Mouse (Mus musculus): Measurements from ENCODE around the gene Acaa1b.

Acaa1b gene

DNA sequence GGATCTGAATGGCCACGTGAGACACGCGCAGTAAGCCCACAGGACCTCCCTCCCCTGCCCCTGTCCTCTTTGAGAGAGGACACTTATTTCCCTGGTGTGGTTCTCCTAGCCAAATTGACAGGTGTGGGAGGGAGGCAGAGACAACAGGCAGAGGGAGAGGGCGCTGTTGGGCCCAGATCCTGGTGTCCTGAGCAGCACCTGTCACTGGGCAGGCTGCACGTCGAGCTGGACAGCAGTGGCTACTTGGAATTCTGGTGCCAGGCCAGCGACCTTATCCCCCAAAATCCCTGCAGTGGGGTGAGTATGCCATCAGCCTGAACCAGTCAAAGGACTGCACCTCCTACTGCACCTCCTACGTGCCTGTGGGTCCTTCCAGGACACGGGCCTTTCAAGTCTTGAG is 13.5 kb downstream of the Acaa1b start:
- no peak for DNase-seq

DNA sequence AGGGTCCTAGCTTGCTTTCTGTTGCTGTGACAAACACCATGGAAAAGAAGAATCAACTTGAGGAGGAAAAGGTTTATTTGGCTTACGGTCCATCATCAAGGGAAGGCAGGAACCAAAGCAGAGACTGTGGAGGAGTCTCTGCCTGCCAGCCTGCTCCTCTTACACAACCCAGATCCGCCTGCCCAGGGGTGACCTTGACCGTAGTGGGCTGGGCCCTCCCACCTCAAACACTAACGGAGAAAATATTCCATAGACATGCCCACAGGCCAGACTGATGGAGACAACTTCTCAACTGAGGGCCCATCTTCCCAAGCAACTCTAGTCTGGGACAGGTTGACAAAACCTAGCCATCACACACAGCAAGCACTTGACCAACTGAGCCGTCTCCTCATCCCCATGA is 14.8 kb downstream of the Acaa1b start:
- no peak for DNase-seq

DNA sequence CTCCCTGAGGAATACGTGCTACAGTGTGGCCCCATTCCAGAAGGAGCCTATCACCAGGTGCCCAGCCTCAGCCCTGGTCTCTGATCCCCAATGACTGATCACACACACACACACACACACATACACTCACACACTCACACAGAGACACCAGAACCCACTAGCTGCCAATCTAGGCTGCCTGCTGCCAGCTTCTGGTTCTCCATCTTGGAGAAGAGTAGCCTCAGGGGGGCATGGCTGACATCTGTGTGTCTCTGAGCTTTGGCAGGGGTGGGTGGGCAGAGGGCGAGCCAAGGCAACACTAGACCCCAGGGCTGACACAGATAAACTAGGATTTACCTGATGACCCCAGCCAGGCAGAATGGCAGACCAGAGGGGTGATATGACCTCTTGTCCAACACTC is 18.1 kb downstream of the Acaa1b start:
- DNase-seq, result no peak

DNA sequence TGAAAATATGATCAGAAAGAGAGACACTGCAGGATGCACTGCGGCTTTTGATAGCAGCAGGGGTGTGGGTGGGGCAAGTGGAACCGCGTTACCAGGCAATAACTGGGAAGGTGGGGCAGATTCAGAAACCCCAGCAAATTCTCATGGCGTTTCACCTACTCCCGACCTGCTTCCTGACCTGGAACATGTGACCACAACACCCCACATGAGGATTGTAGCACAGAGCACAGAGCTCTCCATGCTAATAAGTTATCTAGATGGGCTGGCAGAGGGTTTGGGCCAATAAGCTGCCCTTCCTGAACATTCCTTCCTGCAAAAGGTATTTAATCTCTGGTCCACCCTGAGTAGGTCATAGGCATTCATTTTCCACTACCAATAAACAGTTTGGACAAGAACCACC is 26.2 kb downstream of the Acaa1b start:
- no peak for DNase-seq

DNA sequence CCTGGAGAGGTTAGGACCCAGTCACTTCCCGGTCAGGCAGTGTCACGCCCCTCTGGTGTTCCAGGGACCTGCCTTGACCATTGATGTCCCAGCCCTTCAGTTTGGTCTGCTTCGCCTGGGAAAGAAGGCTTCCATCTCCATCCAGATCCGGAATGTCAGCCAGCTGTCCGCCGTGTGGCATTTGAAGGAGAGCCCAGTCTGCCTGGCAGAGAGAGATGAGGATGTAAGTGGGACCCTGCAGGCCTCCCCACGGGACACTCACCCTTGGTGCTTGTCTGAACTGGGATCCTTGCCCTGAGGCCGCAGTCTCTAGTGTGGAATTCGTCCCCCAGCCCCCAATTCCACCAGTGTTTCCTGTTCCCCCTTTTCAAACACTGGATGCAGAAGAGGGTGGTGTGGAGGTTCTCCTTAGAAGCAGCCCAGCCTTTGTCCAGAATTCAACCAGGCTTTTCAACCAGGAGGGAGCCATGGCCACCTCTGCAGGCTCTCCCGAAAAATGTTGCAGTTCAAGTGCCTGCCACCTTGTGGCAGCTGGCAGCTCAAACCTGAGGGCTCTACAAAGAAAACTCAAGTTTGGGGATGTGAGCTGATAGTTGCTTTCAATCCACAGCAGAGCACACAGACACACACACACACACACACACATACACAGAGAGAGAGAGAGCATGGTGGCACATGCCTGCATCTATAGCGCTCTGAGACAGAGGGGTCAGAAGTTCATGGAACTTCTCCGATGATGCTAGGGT is 28.3 kb downstream of the Acaa1b start:
- no peak for DNase-seq

DNA sequence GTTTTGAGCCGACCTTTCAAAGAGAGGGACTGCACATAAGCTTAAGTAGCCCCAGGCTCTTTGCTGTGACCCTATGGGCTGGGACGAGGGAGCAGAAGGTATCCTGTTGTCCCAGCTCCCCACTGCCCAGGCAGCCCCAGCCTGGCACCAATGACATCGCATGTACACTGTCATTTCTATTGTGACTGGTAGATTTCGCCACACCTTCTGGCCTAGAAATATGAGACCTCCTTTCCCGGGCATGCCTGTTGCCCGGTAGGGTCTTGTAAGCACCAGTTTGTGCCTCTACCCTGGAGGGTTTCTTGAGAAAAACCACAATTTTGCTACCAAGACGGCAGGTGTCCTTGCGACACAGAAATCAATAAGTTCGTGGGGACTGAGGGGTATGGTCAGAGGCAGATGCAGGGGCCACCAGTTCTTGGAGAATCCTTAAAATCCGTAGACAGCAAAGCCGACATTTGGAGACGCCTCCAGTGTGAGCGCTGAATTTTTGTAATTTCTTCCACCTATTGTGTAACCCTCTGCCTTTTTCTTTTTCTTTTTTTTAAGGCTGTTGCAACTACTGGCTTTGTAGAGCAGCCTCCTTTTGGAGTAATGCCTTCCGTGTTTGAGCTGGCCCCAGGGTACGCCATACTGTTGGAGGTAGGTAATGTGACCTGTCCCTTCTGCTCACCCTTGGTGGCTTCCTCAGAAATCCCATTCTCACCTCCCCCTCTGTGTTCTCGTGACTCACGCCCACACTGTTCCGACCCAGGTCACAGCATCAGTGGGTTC is 34.1 kb downstream of the Acaa1b start:
- no peak for DNase-seq

DNA sequence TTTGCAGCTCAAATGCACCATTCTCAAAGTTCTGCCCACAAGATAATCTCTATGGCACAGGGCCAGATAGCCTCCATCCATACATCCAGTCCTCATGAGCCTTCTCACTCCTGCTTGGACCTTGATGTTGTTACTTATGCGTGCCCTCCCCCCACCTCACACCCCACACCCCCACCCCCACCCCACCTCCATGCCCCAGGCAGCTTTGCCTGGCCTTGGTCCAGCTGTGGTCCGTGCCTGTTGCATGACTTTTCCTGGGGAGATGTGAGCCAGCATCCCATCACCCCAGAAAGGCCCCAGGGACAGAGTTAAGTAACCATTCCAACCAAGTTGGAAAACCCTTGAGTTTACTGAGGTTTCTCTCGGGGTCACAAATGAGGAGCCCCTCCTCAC is 36.7 kb downstream of the Acaa1b start:
- peak; percentile 22 for DNase-seq

DNA sequence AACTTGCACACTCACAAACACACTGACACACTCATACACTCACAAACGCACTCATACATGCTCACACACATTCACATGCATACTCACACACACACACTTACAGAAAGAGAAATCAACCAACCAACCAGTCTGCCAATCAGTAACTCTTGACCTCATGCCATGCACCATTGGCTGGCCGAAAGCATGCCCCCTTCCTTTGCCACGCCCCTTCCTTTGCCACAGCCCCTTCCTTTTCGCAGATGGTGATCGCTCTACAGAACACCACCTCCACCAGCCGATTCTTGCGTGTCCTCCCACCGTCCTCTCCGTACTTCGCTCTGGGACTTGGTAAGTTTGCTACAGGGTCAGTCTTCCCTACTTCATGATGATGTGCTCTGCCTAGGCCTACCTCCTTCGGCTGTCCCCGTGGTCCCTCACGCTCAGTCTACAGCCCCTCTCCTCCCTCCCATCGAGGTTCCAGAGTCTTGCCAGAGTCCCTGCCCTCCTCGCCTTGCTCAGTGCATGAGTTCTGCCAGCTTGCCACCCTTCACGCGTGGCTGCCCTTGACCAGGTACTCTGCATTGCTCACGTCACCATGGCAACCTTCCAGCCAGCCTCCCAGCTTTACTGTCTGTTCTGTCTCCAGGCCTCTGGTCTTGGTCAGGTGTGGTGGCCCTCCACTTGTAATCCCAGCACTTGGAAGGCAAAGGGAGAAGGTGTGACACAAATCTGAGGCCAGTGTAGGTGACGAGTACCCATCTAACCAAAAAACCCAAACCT is 37.3 kb downstream of the Acaa1b start:
- peak; percentile 92 for DNase-seq

DNA sequence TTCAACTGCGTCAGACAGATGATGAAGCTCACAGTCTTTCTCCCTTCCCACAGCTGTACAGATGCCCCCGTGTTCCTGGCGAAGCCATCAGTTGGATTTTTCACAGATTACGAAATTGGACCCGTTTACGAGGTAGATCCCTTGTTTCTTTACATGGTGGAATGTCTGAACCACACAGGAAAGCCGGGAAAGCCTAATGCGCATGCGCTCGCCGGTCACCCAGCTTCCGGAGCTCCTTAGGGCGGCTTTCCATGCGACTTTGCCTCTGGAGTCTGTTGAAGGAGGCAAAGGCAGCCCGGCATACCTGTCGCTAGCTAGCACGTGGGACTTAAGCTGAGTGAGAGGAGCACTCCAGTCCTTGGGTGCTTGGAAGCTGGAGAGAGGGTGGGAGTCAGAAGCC is 42.0 kb downstream of the Acaa1b start:
- no peak for DNase-seq

DNA sequence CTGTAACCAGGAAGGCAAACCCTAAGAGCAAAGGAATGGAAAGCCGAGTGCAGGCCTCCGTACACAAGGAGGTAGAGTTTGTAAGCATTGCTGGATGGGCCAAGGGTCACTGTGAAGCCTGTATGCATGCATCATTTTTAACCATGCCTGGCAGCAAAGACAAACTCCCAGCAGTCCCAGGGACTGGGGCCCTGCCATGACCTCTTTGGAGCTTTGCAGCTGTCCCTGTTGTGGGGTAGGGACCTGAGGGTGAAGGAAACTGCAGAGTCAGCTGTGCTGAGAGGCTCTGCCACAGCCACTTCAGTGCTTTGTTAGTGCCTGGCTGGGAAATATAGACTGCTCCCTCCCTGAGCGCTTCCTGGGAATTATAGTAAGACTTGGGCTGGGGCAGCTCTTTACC is 46.3 kb downstream of the Acaa1b start:
- DNase-seq, result no peak

DNA sequence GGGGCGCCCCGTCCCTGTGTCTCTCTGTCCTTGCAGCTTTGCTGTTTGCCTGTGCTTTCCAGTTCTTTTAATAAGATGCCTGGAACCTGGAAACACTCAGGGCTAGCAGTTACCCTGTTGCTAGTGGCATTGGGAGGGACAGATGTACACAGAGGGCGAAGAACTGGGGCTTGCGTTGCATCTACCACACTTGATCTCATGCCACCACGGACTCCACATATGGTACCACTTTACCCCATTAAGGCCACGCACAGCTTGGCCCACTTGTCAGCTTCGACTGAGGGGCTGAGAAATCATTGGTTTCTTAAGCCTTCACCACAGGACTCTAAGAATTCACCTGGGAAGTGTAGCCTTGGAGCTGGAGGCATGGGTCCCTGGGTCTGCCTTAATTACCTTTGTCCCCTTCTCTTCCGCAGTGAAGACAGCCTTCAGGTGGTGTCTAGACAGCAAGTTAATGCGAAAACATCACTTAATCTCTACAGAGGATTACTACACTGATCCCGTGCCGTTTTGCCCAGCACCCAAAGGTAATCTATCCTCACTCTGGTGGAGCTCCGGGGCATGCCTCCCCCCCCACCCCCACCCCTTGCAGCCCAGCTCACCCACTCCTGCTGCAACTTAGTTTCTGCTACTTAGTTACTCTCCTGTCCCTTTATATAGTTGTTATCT is 47.1 kb downstream of the Acaa1b start:
- no peak for DNase-seq

DNA sequence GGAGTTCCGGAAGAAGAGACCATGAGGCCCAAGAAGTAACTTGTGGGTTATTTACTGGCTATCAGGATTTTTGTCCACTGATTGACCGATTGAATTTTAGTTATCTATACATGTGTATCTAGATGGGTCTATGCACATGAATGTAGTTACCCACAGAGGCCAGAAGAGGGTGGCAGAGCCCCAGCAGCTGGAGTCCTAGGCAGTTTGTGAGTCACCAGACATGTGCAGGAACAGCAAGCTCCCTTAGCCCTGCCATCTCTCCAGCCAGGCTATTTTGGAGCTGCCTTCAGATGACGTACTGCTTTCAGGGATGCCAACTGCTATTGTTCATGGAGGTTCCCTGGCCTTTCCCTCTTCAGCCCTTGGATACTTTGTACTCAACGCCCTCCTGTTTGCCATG is 49.3 kb downstream of the Acaa1b start:
- peak; percentile 69 for DNase-seq

DNA sequence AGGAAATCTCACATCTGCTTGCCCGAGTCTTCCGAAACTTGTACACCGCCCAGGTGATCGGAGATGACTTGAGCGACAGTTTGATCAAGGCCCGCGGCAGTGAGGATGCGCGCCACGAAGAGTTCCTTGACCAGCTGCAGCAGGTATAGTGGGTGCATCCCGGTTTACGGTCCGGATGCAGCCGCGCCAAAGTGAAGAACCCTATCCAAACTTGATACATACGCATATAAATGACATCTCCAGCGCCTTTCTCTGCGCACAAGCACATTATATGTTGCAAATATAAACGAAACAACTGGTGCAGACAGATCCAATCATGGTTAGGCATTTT is 54.1 kb downstream of the Acaa1b start:
- DNase-seq, result no peak

DNA sequence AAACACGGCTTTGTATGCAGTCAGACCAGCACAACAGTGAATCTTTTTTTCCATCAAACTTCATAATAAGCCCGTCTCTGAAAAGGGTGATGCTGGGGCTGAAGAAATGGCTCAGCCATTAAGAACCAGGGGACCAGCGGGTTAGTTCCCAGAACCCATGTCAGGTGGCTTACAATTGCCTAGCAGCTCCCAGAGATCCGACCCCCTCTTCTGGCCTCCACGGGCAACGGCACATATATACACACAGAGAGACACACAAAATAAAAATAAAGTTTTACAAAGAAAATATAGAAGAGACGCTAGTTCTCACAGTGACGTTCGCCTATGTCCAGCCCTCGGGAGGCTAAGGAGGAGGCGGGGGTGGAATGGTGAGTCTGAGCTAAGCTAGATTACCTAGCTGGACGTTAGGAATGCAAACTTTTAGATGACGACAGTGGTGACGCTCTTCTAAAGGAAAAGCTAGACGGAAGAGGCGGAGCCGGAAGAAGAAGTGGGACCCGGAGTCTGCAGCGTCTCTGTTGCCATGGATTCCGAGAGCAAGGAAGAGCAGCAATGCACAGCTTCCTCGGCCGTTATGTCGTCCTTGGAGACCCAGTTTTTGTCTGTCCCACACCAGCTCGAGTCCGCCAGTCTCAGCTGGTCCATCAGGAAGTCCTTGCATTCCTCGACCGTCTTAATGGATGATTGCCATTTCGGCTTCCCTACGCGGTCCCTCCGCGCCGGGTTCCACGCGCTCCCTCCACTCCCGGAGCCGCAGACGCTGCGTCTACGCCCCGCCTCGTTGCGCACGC is 54.7 kb downstream of the Acaa1b start, which contains the start of gene Dlec1:
Gene Dlec1, plus strand, starts transcription at position 487 of the 791 bp plus-strand sequence.
- DNase-seq, result peak; percentile 84

DNA sequence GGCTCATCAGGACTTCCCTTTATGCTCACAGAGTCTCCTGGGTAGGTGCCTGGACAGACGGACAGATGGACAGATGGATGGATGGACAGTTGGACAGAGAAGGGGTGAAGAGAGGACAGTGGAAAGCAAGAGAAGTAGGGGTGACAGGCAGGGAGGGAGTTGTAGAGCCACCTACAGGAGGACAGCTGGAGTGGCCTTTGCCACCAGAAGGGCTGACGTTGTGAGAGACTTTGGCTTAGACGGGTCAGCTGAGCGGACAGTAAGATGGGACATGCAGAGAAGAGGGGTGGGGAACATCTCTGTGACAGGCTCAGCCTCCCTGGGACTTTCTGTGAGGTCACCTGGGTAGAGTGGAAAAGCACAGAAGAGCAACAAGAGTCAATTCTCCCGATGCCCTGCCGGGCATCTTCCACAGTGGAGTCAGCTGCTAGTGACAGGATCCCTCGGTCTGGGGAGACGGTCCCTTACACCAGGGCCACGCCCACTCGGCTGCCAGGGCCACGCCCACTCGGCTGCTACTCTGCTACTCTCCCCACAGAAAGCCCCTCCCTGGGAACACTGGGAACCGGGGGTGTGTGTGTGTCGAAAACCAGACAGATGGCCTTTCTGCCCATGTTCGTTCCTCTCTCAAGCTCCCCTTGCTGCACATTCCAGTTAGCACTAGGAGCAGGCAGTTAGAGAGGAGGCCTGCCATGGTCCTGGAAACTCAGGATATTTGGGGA is 56.6 kb downstream of the Acaa1b start:
- DNase-seq, result peak; percentile 30
